Mouse (Mus musculus) heart, embryonic 16.5 days (tissue): Measurements from ENCODE around the gene Arfip1. TPM values are rescaled to one million over a fixed set of nuclear protein-coding genes. Genes with fewer than 3 reads are reported as not detected.

Source experiments
- ATAC-seq: fragments of 200-750 bp; cut with Nextera tagmentation; replicated peaks from 2 replicates; pipeline ENCODE4 v1.8.0; 2017; ENCODE audit warnings: moderate number of reproducible peaks; ENCODE audit not compliant: insufficient read depth, low FRiP score; ENCODE audit errors: extremely low read depth
- H3K27ac ChIP-seq: fragments of 300-500 bp; sonication (generic); 2 replicates; pipeline ENCODE4 v1.5.1; 2014; ENCODE audit warnings: mild to moderate bottlenecking, low read length, control low read depth, moderate library complexity
- H3K27me3 ChIP-seq: fragments of 300-500 bp; sonication (generic); 2 replicates; pipeline ENCODE4 v1.6.1; 2014; ENCODE audit warnings: low read length, mixed read lengths; ENCODE audit not compliant: control insufficient read depth, insufficient read depth
- H3K36me3 ChIP-seq: fragments of 300-500 bp; sonication (generic); 2 replicates; pipeline ENCODE4 v1.6.1; 2014; ENCODE audit not compliant: control insufficient read depth, insufficient read depth
- H3K4me1 ChIP-seq: fragments of 300-500 bp; sonication (generic); 2 replicates; pipeline ENCODE4 v1.6.1; 2014; ENCODE audit warnings: low read length, mixed read lengths; ENCODE audit not compliant: control insufficient read depth, insufficient read depth
- H3K4me2 ChIP-seq: fragments of 300-500 bp; sonication (generic); 2 replicates; pipeline ENCODE4 v1.6.1; 2014; ENCODE audit warnings: low read depth, mild to moderate bottlenecking, control low read depth, low read length
- H3K4me3 ChIP-seq: fragments of 300-500 bp; sonication (generic); 2 replicates; pipeline ENCODE4 v1.5.1; 2014; ENCODE audit warnings: mild to moderate bottlenecking, control low read depth, low read length
- H3K9ac ChIP-seq: fragments of 300-500 bp; sonication (generic); 2 replicates; pipeline ENCODE4 v1.6.1; 2014; ENCODE audit warnings: low read length, control low read depth
- H3K9me3 ChIP-seq: fragments of 300-500 bp; sonication (generic); replicated peaks from 2 replicates; pipeline ENCODE4 v1.6.1; 2016; ENCODE audit warnings: low read length; ENCODE audit not compliant: control insufficient read depth
- WGBS: fragments of 180-500 bp; shearing (Covaris S2); extraction: QIAGEN DNeasy Blood & Tissue Kit; methylation state at CpG from one replicate; pipeline ENCODE4 v1.1.7; 2014; 5-methylcytosine and 5-hydroxymethylcytosine counted together
- polyA plus RNA-seq: library from polyadenylated mRNA; unstranded; fragments of >200 nt; fragmentation: Nextera tagmentation; extraction: Ambion mirVana; gene quantifications from 2 replicates; pipeline ENCODE4 v1.2.1, GENCODE M21; 2015

The Arfip1 gene
- polyA plus RNA-seq, 1 experiment from 2014 or later = 54.9 TPM

GRCm38 (mm10) chr3:84610183-84610710, 27.8 kb upstream of the Arfip1 start:
- H3K9me3 ChIP-seq = peaks cover 3% of the 10 kb centered on the region; the same call in 1 of the 2 replicates
- H3K4me1 ChIP-seq = 0 out of 2 replicates have a peak, but pooled peaks cover under 1% of the 10 kb centered on the region
- H3K36me3 ChIP-seq = no peaks in the 10 kb centered on the region
- 81% methylated on average over 9 of the region's 9 CpGs for WGBS
- H3K4me2 ChIP-seq = no peak overlapping the region
- H3K4me3 ChIP-seq = no peak overlapping the region
- H3K27me3 ChIP-seq = no peaks in the 10 kb centered on the region
- ATAC-seq = no peak
- H3K27ac ChIP-seq = no peak overlapping the region
- H3K9ac ChIP-seq = no peak overlapping the region

DNA sequence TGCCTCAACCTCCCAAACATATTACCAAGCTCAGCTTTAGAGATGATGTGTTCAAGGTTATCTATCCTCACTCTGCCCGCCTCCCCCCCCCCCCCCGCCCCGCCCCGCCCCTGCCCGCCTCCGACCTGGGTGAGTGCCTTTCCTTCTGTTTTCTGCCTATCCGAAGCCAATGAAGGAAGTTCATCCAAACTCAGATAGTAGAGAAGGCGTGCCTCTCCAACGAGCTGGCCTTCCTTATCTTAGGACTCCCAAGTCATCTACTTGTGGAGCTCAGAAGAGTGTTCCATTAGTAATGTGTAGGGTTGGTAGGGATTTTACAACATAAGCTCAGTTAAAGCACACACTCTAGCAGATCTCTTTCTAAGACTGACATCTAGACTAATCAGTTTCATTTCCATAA, 20.8 kb upstream of the Arfip1 start:
- Histone ChIP-seq H3K4me3 (no peak overlapping the region), H3K36me3 (no peaks in the 10 kb centered on the region), H3K4me1 (0 out of 2 replicates have a peak, but pooled peaks cover 2% of the 10 kb centered on the region), H3K9ac (no peak overlapping the region), H3K9me3 (peaks cover 3% of the 10 kb centered on the region; the same call in 1 of the 2 replicates), H3K27ac (no peak overlapping the region), H3K4me2 (no peak overlapping the region), H3K27me3 (no peaks in the 10 kb centered on the region)
- 65% methylated on average over 8 of the region's 9 CpGs for WGBS
- ATAC-seq = no peak

GRCm38 (mm10) chr3:84602759-84603158, 20.3 kb upstream of the Arfip1 start:
- Histone ChIP-seq H3K27ac (no peak overlapping the region), H3K4me3 (no peak overlapping the region), H3K27me3 (no peaks in the 10 kb centered on the region), H3K9me3 (peaks cover 3% of the 10 kb centered on the region; the same call in 1 of the 2 replicates), H3K4me2 (no peak overlapping the region), H3K36me3 (no peaks in the 10 kb centered on the region), H3K9ac (no peak overlapping the region), H3K4me1 (0 out of 2 replicates have a peak, but pooled peaks cover 2% of the 10 kb centered on the region)
- ATAC-seq = no peak
- WGBS = 72% methylated on average over 2 of the region's 2 CpGs

GRCm38 (mm10) chr3:84601870-84602495, 19.6 kb upstream of the Arfip1 start:
- no peaks in the 10 kb centered on the region for H3K27me3 ChIP-seq
- 79% methylated on average over 9 of the region's 9 CpGs for WGBS
- 0 out of 2 replicates have a peak, but pooled peaks cover 2% of the 10 kb centered on the region for H3K4me1 ChIP-seq
- no peak overlapping the region for H3K4me3 ChIP-seq
- no peaks in the 10 kb centered on the region for H3K36me3 ChIP-seq
- H3K27ac ChIP-seq = no peak overlapping the region
- peaks cover 3% of the 10 kb centered on the region; the same call in 1 of the 2 replicates for H3K9me3 ChIP-seq
- no peak overlapping the region for H3K4me2 ChIP-seq
- H3K9ac ChIP-seq = no peak overlapping the region
- no peak for ATAC-seq

DNA sequence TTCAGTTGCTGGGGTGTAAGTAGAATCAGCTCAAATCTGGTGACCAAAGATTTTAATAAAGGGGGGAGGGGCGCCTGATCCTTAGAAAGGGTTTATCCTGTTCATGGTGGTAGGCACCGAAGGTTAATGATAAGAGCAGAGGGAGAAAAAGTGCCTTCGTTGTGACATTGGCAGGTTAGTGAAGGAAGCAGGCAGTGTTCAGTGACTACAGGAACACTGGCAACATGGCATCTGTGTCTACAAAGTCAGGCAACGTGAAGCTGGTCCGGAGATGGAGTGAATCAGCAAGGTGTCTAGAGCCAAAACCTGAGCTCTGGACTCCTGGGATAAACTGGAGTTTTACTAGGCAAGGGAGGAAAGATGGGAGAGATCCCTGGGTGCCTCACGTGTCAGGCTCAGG, 16.3 kb upstream of the Arfip1 start:
- Histone ChIP-seq H3K4me3 (no peak overlapping the region), H3K36me3 (no peaks in the 10 kb centered on the region), H3K27ac (no peak overlapping the region), H3K9me3 (no peaks in the 10 kb centered on the region), H3K4me2 (no peak overlapping the region), H3K27me3 (no peaks in the 10 kb centered on the region), H3K4me1 (0 out of 2 replicates have a peak, but pooled peaks cover 2% of the 10 kb centered on the region), H3K9ac (no peak overlapping the region)
- 78% methylated on average over 6 of the region's 6 CpGs for WGBS
- no peak for ATAC-seq

GRCm38 (mm10) chr3:84597996-84598734, 15.7 kb upstream of the Arfip1 start:
- ATAC-seq = no peak
- Histone ChIP-seq H3K36me3 (no peaks in the 10 kb centered on the region), H3K27ac (no peak overlapping the region), H3K27me3 (no peaks in the 10 kb centered on the region), H3K4me2 (no peak overlapping the region), H3K9me3 (no peaks in the 10 kb centered on the region), H3K4me1 (peaks cover 7% of the 10 kb centered on the region; the same call in 1 of the 2 replicates), H3K9ac (no peak overlapping the region), H3K4me3 (no peak overlapping the region)
- 81% methylated on average over 6 of the region's 6 CpGs for WGBS

DNA sequence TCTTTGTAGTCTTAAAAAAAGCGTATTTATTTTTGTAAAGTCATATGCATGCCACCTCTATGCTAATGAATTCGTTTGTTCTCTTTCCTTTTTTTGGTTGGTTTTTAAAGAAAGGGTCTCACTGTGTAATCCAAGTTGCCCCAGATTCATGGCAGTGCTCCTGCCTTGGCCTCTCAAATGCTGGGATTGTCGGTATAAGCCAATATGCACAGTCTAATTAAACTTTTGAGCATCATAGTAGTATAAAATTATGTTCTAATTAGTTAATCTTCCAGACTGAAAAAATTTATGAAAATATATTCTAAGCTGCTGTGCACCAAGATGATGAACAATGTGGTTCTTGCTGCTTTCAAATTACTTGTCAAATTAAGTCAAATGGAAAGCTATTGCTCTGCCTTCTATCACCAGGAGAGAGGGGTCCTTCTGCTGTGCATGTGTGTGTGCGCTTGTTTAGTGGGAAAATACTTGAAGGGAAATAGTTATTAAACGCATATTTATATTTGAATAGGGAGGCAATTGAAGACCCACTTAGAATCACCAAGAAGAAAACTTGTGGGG, 13.3 kb upstream of the Arfip1 start:
- H3K4me3 ChIP-seq = peak overlapping the region; percentile 57
- H3K27ac ChIP-seq = no peak overlapping the region
- H3K27me3 ChIP-seq = no peaks in the 10 kb centered on the region
- peak overlapping the region; percentile 60 for H3K9ac ChIP-seq
- ATAC-seq = no peak
- no peaks in the 10 kb centered on the region for H3K36me3 ChIP-seq
- 43% methylated on average over 5 of the region's 5 CpGs for WGBS
- peak overlapping the region; percentile 78 for H3K4me2 ChIP-seq
- peaks cover 10% of the 10 kb centered on the region for H3K4me1 ChIP-seq
- no peaks in the 10 kb centered on the region for H3K9me3 ChIP-seq

- ATAC-seq = no peak
- H3K4me1 ChIP-seq = peaks cover 10% of the 10 kb centered on the region
- no peaks in the 10 kb centered on the region for H3K36me3 ChIP-seq
- no peaks in the 10 kb centered on the region for H3K9me3 ChIP-seq
- H3K4me3 ChIP-seq = peak overlapping the region; percentile 57
- no peaks in the 10 kb centered on the region for H3K27me3 ChIP-seq
- peak overlapping the region; percentile 60 for H3K9ac ChIP-seq
- H3K4me2 ChIP-seq = peak overlapping the region; percentile 78
- H3K27ac ChIP-seq = no peak overlapping the region
- 6% methylated on average over 23 of the region's 23 CpGs for WGBS
Observed at GRCm38 (mm10) chr3:84594894-84595676, 12.7 kb upstream of the Arfip1 start.
